Mouse (Mus musculus) intestine, postnatal 0 days (tissue): ENCODE data around the gene Ddx23. TPM values are rescaled to one million over a fixed set of nuclear protein-coding genes. Genes with fewer than 3 reads are reported as not detected.
A peak's percentile ranks its signal among the peaks of the same experiment; 100 is the strongest.

Source experiments
- ATAC-seq: fragments of 200-750 bp; cut with Nextera tagmentation; 2 replicates; pipeline ENCODE4 v1.8.0; 2017; ENCODE audit warnings: mild to moderate bottlenecking, moderate TSS enrichment, moderate library complexity
- H3K27ac ChIP-seq: fragments of 300-500 bp; sonication (generic); 2 replicates; pipeline ENCODE4 v1.5.1; 2014; ENCODE audit warnings: mild to moderate bottlenecking, low read depth, low read length, moderate library complexity
- H3K27me3 ChIP-seq: fragments of 300-500 bp; sonication (generic); replicated peaks from 2 replicates; pipeline ENCODE4 v1.6.1; 2014; ENCODE audit warnings: low read length, mixed read lengths; ENCODE audit not compliant: control insufficient read depth, insufficient read depth
- H3K36me3 ChIP-seq: fragments of 300-500 bp; sonication (generic); 2 replicates; pipeline ENCODE4 v1.6.1; 2014; ENCODE audit warnings: mild to moderate bottlenecking, moderate library complexity; ENCODE audit not compliant: control insufficient read depth, insufficient read depth
- H3K4me1 ChIP-seq: fragments of 300-500 bp; sonication (generic); replicated peaks from 2 replicates; pipeline ENCODE4 v1.6.1; 2014; ENCODE audit warnings: antibody characterized with exemption, low read length, mixed read lengths; ENCODE audit not compliant: control insufficient read depth, insufficient read depth
- H3K4me2 ChIP-seq: fragments of 300-500 bp; sonication (generic); replicated peaks from 2 replicates; pipeline ENCODE4 v1.6.1; 2014; ENCODE audit warnings: low read depth, mild to moderate bottlenecking, moderate library complexity
- H3K4me3 ChIP-seq: fragments of 300-500 bp; sonication (generic); 2 replicates; pipeline ENCODE4 v1.5.1; 2014; ENCODE audit warnings: low read depth, low read length
- H3K9ac ChIP-seq: fragments of 300-500 bp; sonication (generic); 2 replicates; pipeline ENCODE4 v1.6.1; 2014; ENCODE audit warnings: mild to moderate bottlenecking, low read depth, low read length
- H3K9me3 ChIP-seq: fragments of 300-500 bp; sonication (generic); 2 replicates; pipeline ENCODE4 v1.6.1; 2016; ENCODE audit warnings: mixed run types; ENCODE audit not compliant: control insufficient read depth
- CTCF ChIP-seq: sonication (generic); IDR thresholded peaks from 2 replicates; pipeline ENCODE4 v1.5.1; 2016; ENCODE audit warnings: low read depth, mild to moderate bottlenecking, control low read depth, antibody characterized with exemption, moderate library complexity
- WGBS: fragments of 180-500 bp; shearing (Covaris S2); extraction: QIAGEN DNeasy Blood & Tissue Kit; methylation state at CpG from one replicate; pipeline ENCODE4 v1.1.7; 2014; 5-methylcytosine and 5-hydroxymethylcytosine counted together
- polyA plus RNA-seq: library from polyadenylated mRNA; unstranded; fragments of >200 nt; fragmentation: Nextera tagmentation; extraction: Ambion mirVana; gene quantifications from 2 replicates; pipeline ENCODE4 v1.2.1, GENCODE M21; 2015

Gene Ddx23
- polyA plus RNA-seq, 1 experiment from 2014 or later: 9.0 TPM

- H3K9me3 ChIP-seq: no peaks in the 10 kb centered on the region
- no peak overlapping the region for H3K4me2 ChIP-seq
- H3K4me3 ChIP-seq: no peak overlapping the region
- H3K36me3 ChIP-seq: no peaks in the 10 kb centered on the region
- no peak for TF ChIP-seq CTCF
- H3K27me3 ChIP-seq: peaks cover 2% of the 10 kb centered on the region; the same call in 1 of the 2 replicates
- WGBS: 82% methylated on average over 1 of the region's 1 CpGs
- H3K27ac ChIP-seq: no peak overlapping the region
- no peak overlapping the region for H3K9ac ChIP-seq
- ATAC-seq: no peak
- no peaks in the 10 kb centered on the region for H3K4me1 ChIP-seq
Observed at GRCm38 (mm10) chr15:98683746-98684145, 21.1 kb upstream of the Ddx23 start.

GRCm38 (mm10) chr15:98683177-98683576, 20.5 kb upstream of the Ddx23 start:
- TF ChIP-seq CTCF: no peak

GRCm38 (mm10) chr15:98681633-98682032, 18.9 kb upstream of the Ddx23 start:
- H3K27ac ChIP-seq: no peak overlapping the region
- no peak for TF ChIP-seq CTCF
- H3K4me2 ChIP-seq: no peak overlapping the region
- H3K9ac ChIP-seq: no peak overlapping the region
- ATAC-seq: no peak
- 75% methylated on average over 7 of the region's 7 CpGs for WGBS
- no peak overlapping the region for H3K4me3 ChIP-seq
- no peaks in the 10 kb centered on the region for H3K9me3 ChIP-seq
- peaks cover 17% of the 10 kb centered on the region for H3K27me3 ChIP-seq
- peaks cover 6% of the 10 kb centered on the region; the same call in 1 of the 2 replicates for H3K4me1 ChIP-seq
- H3K36me3 ChIP-seq: no peaks in the 10 kb centered on the region

More at GRCm38 (mm10) chr15:98683177-98683576, 20.5 kb upstream of the Ddx23 start:
- Histone ChIP-seq H3K4me2 (no peak overlapping the region), H3K9ac (no peak overlapping the region), H3K4me3 (no peak overlapping the region), H3K27me3 (peaks cover 5% of the 10 kb centered on the region; the same call in 1 of the 2 replicates), H3K4me1 (no peaks in the 10 kb centered on the region), H3K27ac (no peak overlapping the region), H3K9me3 (no peaks in the 10 kb centered on the region), H3K36me3 (no peaks in the 10 kb centered on the region)
- ATAC-seq: peak; percentile 52; the same call in 1 of the 2 replicates
- WGBS: 52% methylated on average over 10 of the region's 10 CpGs

GRCm38 (mm10) chr15:98680660-98681059, 18.0 kb upstream of the Ddx23 start:
- no peak overlapping the region for H3K27ac ChIP-seq
- no peak for ATAC-seq
- H3K36me3 ChIP-seq: no peaks in the 10 kb centered on the region
- 62% methylated on average over 8 of the region's 8 CpGs for WGBS
- H3K9ac ChIP-seq: no peak overlapping the region
- H3K4me2 ChIP-seq: no peak overlapping the region
- H3K9me3 ChIP-seq: no peaks in the 10 kb centered on the region
- peaks cover 6% of the 10 kb centered on the region; the same call in 1 of the 2 replicates for H3K4me1 ChIP-seq
- no peak for TF ChIP-seq CTCF
- H3K27me3 ChIP-seq: peaks cover 27% of the 10 kb centered on the region
- H3K4me3 ChIP-seq: no peak overlapping the region

- H3K4me2 ChIP-seq: 0 out of 2 replicates have a peak overlapping the region, but pooled peaks have one; percentile 74
- H3K36me3 ChIP-seq: no peaks in the 10 kb centered on the region
- peaks cover 6% of the 10 kb centered on the region; the same call in 1 of the 2 replicates for H3K4me1 ChIP-seq
- no peak for TF ChIP-seq CTCF
- ATAC-seq: no peak
- peaks cover 43% of the 10 kb centered on the region for H3K27me3 ChIP-seq
- no peaks in the 10 kb centered on the region for H3K9me3 ChIP-seq
- no peak overlapping the region for H3K27ac ChIP-seq
- H3K4me3 ChIP-seq: no peak overlapping the region
- 53% methylated on average over 7 of the region's 7 CpGs for WGBS
- H3K9ac ChIP-seq: no peak overlapping the region
Observed at GRCm38 (mm10) chr15:98677977-98678376, 15.3 kb upstream of the Ddx23 start.

GRCm38 (mm10) chr15:98676940-98677728, 14.4 kb upstream of the Ddx23 start, which contains the start of gene Rnd1:
TSS of gene Rnd1 (minus strand) at chr15:98677461.
- no peak within 1 kb of the TSS for H3K27ac ChIP-seq
- H3K27me3 ChIP-seq: peaks cover 43% of the 10 kb centered on the region
- H3K4me2 ChIP-seq: peak within 1 kb of the TSS; percentile 74
- H3K4me3 ChIP-seq: peak within 1 kb of the TSS; percentile 45
- H3K9ac ChIP-seq: no peak within 1 kb of the TSS
- under 1% methylated on average over 37 of the region's 37 CpGs for WGBS
- peaks cover 6% of the 10 kb centered on the region; the same call in 1 of the 2 replicates for H3K4me1 ChIP-seq
- peak; percentile 94 for ATAC-seq
- TF ChIP-seq CTCF: peak; percentile 32; the same call in 1 of the 2 replicates
- no peaks in the 10 kb centered on the region for H3K9me3 ChIP-seq
- H3K36me3 ChIP-seq: no peaks in the 10 kb centered on the region
